Mouse (Mus musculus) MEL (cell line): Measurements from ENCODE around the gene Tbx3.

ENCODE experiments used
- CTCF ChIP-seq, 3 experiments: IDR thresholded peaks in 2 of 3; conservative IDR thresholded peaks in 1 of 3; 2 replicates each; pipeline ENCODE4 v1.5.1; 2011 to 2012; ENCODE audit warnings: low read length in 3 of 3, low read depth in 2 of 3, mild to moderate bottlenecking in 2 of 3, improper control_type of control experiment in 1 of 3, inconsistent platforms in 1 of 3, mixed read lengths in 1 of 3, moderate library complexity in 1 of 3; ENCODE audit not compliant: control insufficient read depth in 1 of 3, insufficient read depth in 1 of 3, poor library complexity in 1 of 3, severe bottlenecking in 1 of 3
- MEF2A ChIP-seq: IDR thresholded peaks from 2 replicates; pipeline ENCODE4 v1.6.1; 2014; ENCODE audit warnings: low read depth, mild to moderate bottlenecking, inconsistent platforms, low read length, improper control_type of control experiment; ENCODE audit not compliant: poor library complexity, insufficient replicate concordance, severe bottlenecking; ENCODE audit errors: extremely low read depth

- TF ChIP-seq MEF2A, result no peak
- no peak for TF ChIP-seq CTCF (IDR thresholded peaks at IDR 0.05 in 2 of 3, conservative IDR thresholded peaks at IDR 0.05 in 1 of 3; ENCODE audit: control insufficient read depth in 1 of 3, insufficient read depth in 1 of 3, low read depth in 2 of 3, low read length in 3 of 3, poor library complexity in 1 of 3, severe bottlenecking in 1 of 3)
These were observed 11.4 kb upstream of the Tbx3 start for GRCm38 (mm10) chr5:119659041-119659440.
